Mouse (Mus musculus) testis, adult 2 months (tissue): ENCODE data around the gene Pilrb1.

Source experiments
- CTCF ChIP-seq: fragments of 200-500 bp; IDR thresholded peaks from 2 replicates; pipeline ENCODE4 v1.5.1; 2012; ENCODE audit warnings: low read depth, mild to moderate bottlenecking, inconsistent platforms, low read length, moderate library complexity; ENCODE audit not compliant: control insufficient read depth, insufficient read depth, insufficient replicate concordance
- POLR2A ChIP-seq: fragments of 200-500 bp; IDR thresholded peaks from 2 replicates; pipeline ENCODE4 v1.6.1; 2012; ENCODE audit warnings: low read depth, mild to moderate bottlenecking, inconsistent platforms, low read length, moderate library complexity; ENCODE audit not compliant: control insufficient read depth

DNA sequence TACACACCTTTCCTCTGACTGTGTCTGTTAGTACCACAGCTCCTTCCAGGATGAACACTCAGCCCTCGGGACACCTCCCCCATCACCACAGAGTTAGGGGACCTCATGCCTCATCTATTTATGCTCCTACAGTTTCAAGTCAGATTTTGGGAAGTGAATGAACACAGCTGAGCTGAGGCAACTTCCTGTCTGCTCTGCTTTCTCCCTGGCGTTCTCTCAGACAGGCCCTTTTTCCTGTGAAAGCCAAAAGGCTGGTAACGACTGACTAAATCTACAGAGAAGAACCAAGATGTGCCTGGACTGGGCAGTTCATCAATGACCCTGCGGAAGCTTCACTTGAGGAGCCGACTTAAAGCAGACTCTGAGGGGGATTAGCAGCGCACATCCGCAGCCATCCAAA is 27.7 kb downstream of the Pilrb1 start:
- TF ChIP-seq POLR2A: no peak
- TF ChIP-seq CTCF: no peak
